ENCODE assay signal across 17 mouse cellular contexts in the genomic region with DNA sequence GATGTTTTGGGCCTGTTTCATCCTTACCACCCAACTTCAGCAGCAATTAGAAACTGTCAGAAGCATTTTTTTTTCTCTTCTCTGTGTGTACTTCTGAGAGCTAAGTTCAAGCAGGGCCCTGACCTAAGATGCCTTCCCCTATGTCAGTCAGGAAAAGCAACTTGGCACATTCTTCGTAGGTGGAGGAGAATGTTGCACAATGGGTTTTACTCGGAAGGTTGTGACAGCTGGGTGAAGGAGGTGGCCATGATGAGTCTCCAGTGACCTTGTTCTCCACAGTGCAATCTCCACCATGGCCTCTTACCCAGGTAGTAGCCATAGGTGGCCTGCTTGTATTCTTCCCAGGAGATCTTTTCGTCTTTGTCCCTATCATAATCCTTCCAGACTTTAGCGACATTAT.
"Had no signal": no experiment of that assay in that cellular context is flagged by ENCODE, and none has a peak within 500 bp of the region (broad histone marks: within the 10 kb centered on the region; RNA-seq: fewer than 3 reads in every experiment).

No protein-coding gene starts in this region.

- ATAC-seq: lung, postnatal 0 days; midbrain, embryonic 13.5 days; midbrain, embryonic 15.5 days had no signal

- H3K9me3 ChIP-seq: lung, embryonic 15.5 days; megakaryocyte, embryonic 14.5 days; midbrain, embryonic 13.5 days; midbrain, embryonic 15.5 days; neural tube, embryonic 12.5 days; stomach, embryonic 15.5 days had no signal

- H3K9ac ChIP-seq: lung, embryonic 15.5 days; midbrain, embryonic 13.5 days; midbrain, embryonic 15.5 days; neural tube, embryonic 12.5 days; stomach, embryonic 15.5 days had no signal

- H3K27ac ChIP-seq: lung, embryonic 15.5 days; macrophage; midbrain, embryonic 13.5 days; midbrain, embryonic 15.5 days; neural tube, embryonic 12.5 days; stomach, embryonic 15.5 days; stomach, postnatal 0 days had no signal

- H3K4me3 ChIP-seq: lung, embryonic 15.5 days; megakaryocyte, embryonic 14.5 days; midbrain, embryonic 13.5 days; midbrain, embryonic 15.5 days; neural tube, embryonic 12.5 days; stomach, embryonic 15.5 days had no signal

- H3K36me3 ChIP-seq: midbrain, embryonic 15.5 days had no signal

- DNase-seq: lung, adult 2 months; lung, postnatal 14 days; lung, postnatal 36 days; right cerebral cortex, postnatal 14 days; thymus, adult 2 months; thymus, postnatal 25 days; thymus, postnatal 4 days had no signal

- H3K27me3 ChIP-seq: lung, embryonic 15.5 days; midbrain, embryonic 15.5 days; neural tube, embryonic 12.5 days; stomach, embryonic 15.5 days had no signal

- H3K4me2 ChIP-seq: lung, embryonic 15.5 days; midbrain, embryonic 11.5 days; midbrain, embryonic 13.5 days; midbrain, embryonic 15.5 days; neural tube, embryonic 12.5 days; stomach, embryonic 15.5 days had no signal
